9 mouse cellular contexts compared by ENCODE assay signal in the genomic region with DNA sequence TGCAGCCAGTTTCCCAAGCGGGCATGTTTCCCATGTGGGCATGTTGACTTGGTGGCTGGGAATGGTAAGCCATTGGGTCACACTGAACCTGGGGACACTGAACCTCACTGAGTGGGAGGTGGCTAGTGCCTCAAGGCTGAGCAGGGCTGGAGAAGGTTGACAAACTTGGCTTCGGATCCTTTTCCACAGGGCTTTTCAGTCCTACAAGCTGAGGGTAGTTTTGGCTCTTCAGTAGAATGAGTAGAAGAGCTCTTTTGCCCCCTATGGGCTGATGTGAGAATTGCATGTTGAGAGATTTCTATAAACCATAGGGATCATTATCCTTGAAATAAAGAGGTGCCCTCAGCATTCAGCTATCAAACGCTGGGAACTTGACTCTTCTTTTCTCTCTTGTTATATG. TPM values are rescaled to one million over a fixed set of nuclear protein-coding genes. Genes with fewer than 3 reads are reported as not detected.
A peak's percentile ranks its signal among the peaks of the same experiment; 100 is the strongest.
DNase-seq lines count a peak whose midpoint lies in the region; ATAC-seq and TF ChIP-seq lines count a peak whose summit lies in the region.
"Had no signal": no experiment of that assay in that cellular context is flagged by ENCODE, and none has a peak within 500 bp of the region (broad histone marks: within the 10 kb centered on the region; RNA-seq: fewer than 3 reads in every experiment).

No protein-coding gene starts in this region.

- no peak overlapping the region for H3K4me3 ChIP-seq in gastrocnemius, adult 2 months
- H3K4me3 ChIP-seq in heart, embryonic 16.5 days (ENCODE audit: low read length) = no peak overlapping the region
- no peak overlapping the region for H3K4me3 ChIP-seq in liver, postnatal 0 days (ENCODE audit: low read depth, low read length)
- H3K4me3 ChIP-seq in neural tube, embryonic 15.5 days (replicated peaks) = no peak overlapping the region
- H3K4me3 ChIP-seq: heart, embryonic 15.5 days had no signal

- no peak overlapping the region for H3K9ac ChIP-seq in heart, embryonic 16.5 days (ENCODE audit: low read length)
- H3K9ac ChIP-seq in liver, postnatal 0 days (replicated peaks) = no peak overlapping the region
- H3K9ac ChIP-seq in neural tube, embryonic 15.5 days (replicated peaks) = no peak overlapping the region
- H3K9ac ChIP-seq: heart, embryonic 15.5 days had no signal

- intact Hi-C loops in gastrocnemius, adult 2 months (cut with DNase I) = loop anchor here (1.0 to 5.0 kb wide), 2 partner anchors 56 to 387 kb away; a partner anchor contains a TSS

- no peaks in the 10 kb centered on the region for H3K36me3 ChIP-seq in heart, embryonic 16.5 days (ENCODE audit: control insufficient read depth, insufficient read depth)
- no peaks in the 10 kb centered on the region for H3K36me3 ChIP-seq in liver, postnatal 0 days (replicated peaks; ENCODE audit: insufficient read depth, low read length)
- no peaks in the 10 kb centered on the region for H3K36me3 ChIP-seq in neural tube, embryonic 15.5 days
- H3K36me3 ChIP-seq: heart, embryonic 15.5 days had no signal

- H3K4me1 ChIP-seq in heart, embryonic 16.5 days (ENCODE audit: control insufficient read depth, insufficient read depth, low read length) = no peaks in the 10 kb centered on the region
- H3K4me1 ChIP-seq in liver, postnatal 0 days (ENCODE audit: insufficient read depth) = no peaks in the 10 kb centered on the region
- no peaks in the 10 kb centered on the region for H3K4me1 ChIP-seq in neural tube, embryonic 15.5 days
- H3K4me1 ChIP-seq: heart, embryonic 15.5 days had no signal

- no peak for DNase-seq in gastrocnemius, adult 2 months
- no peak for DNase-seq in gastrocnemius, adult 8-10 months (ENCODE audit: low spot score in 2 of 2)
- DNase-seq in ZHBTc4 (ENCODE audit: low read depth, low spot score) = peak; percentile 76
- DNase-seq in kidney, postnatal 10 days = peak; percentile 63
- DNase-seq in liver, postnatal 0 days = peak; percentile 39

- ATAC-seq in common myeloid progenitor, adult 5-6 weeks (replicated peaks; ENCODE audit: low read depth, poor library complexity, severe bottlenecking) = peak; percentile 76
- ATAC-seq in heart, embryonic 16.5 days (replicated peaks; ENCODE audit: extremely low read depth, insufficient read depth, low FRiP score) = 0 out of 2 replicates have a peak, but pooled peaks have one; percentile 37
- ATAC-seq in liver, postnatal 0 days = peak; percentile 88
- 0 out of 2 replicates have a peak, but pooled peaks have one; percentile 41 for ATAC-seq in neural tube, embryonic 15.5 days (ENCODE audit: low FRiP score)

- H3K9me3 ChIP-seq in heart, embryonic 16.5 days (replicated peaks; ENCODE audit: control insufficient read depth, low read length) = no peaks in the 10 kb centered on the region
- no peaks in the 10 kb centered on the region for H3K9me3 ChIP-seq in liver, postnatal 0 days (ENCODE audit: low read length)
- H3K9me3 ChIP-seq in neural tube, embryonic 15.5 days (replicated peaks) = no peaks in the 10 kb centered on the region
- H3K9me3 ChIP-seq: heart, embryonic 15.5 days had no signal

- no peaks in the 10 kb centered on the region for H3K27me3 ChIP-seq in heart, embryonic 16.5 days (ENCODE audit: control insufficient read depth, insufficient read depth, low read length)
- no peaks in the 10 kb centered on the region for H3K27me3 ChIP-seq in liver, postnatal 0 days (ENCODE audit: insufficient read depth, low read length)
- no peaks in the 10 kb centered on the region for H3K27me3 ChIP-seq in neural tube, embryonic 15.5 days (replicated peaks)
- H3K27me3 ChIP-seq: heart, embryonic 15.5 days had no signal

- TF ChIP-seq CTCF in gastrocnemius, adult 2 months (IDR thresholded peaks at IDR 0.05) = peak; percentile 78
- peak; percentile 80 for TF ChIP-seq CTCF in liver, postnatal 0 days (IDR thresholded peaks at IDR 0.05; ENCODE audit: low read depth)

- H3K27ac ChIP-seq in gastrocnemius, adult 2 months = no peak overlapping the region
- H3K27ac ChIP-seq in heart, embryonic 16.5 days (ENCODE audit: low read length) = no peak overlapping the region
- H3K27ac ChIP-seq in liver, postnatal 0 days (ENCODE audit: low read depth) = no peak overlapping the region
- H3K27ac ChIP-seq in neural tube, embryonic 15.5 days (replicated peaks) = no peak overlapping the region
- H3K27ac ChIP-seq: heart, embryonic 15.5 days had no signal

- WGBS in heart, embryonic 16.5 days = 30% methylated on average over 3 of the region's 3 CpGs
- 27% methylated on average over 3 of the region's 3 CpGs for WGBS in liver, postnatal 0 days (ENCODE audit: insufficient replicate concordance)
- 38% methylated on average over 3 of the region's 3 CpGs for WGBS in neural tube, embryonic 15.5 days

- H3K4me2 ChIP-seq in heart, embryonic 16.5 days (ENCODE audit: low read depth, low read length) = no peak overlapping the region
- H3K4me2 ChIP-seq in liver, postnatal 0 days (ENCODE audit: low read depth, low read length) = no peak overlapping the region
- H3K4me2 ChIP-seq in neural tube, embryonic 15.5 days = no peak overlapping the region
- H3K4me2 ChIP-seq: heart, embryonic 15.5 days had no signal

- no peak for TF ChIP-seq EP300 in liver, postnatal 0 days (IDR thresholded peaks at IDR 0.05; ENCODE audit: low read depth)

RNA-seq across cellular contexts. Expression of a gene that starts 22.8 kb away (rescaled TPM):
- total RNA-seq in gastrocnemius, adult 2 months (2021) = not detected
- not detected for total RNA-seq in gastrocnemius, adult 8-10 months (2022)
- 0.49 and 0.82 TPM in 2 replicates for total RNA-seq in common myeloid progenitor, adult 5-6 weeks (2017)
- polyA plus RNA-seq in heart, embryonic 16.5 days (2015; fragmentation: Nextera tagmentation; extraction: Ambion mirVana) = 9.6 and 11.3 TPM in 2 replicates
- 0.97 and 1.2 TPM in 2 replicates for polyA plus RNA-seq in liver, postnatal 0 days (2015; fragmentation: Nextera tagmentation; extraction: Ambion mirVana)
- 1.2 and 2.6 TPM in 2 replicates for polyA plus RNA-seq in neural tube, embryonic 15.5 days (2015; fragmentation: Nextera tagmentation; extraction: Ambion mirVana)

RNA-seq across cellular contexts. Expression of a gene that starts 42.2 kb away (rescaled TPM):
- total RNA-seq in gastrocnemius, adult 2 months (2021) = not detected
- under 1 TPM in 1 of 4 experiments, not detected in 3; 0.05 TPM for total RNA-seq in gastrocnemius, adult 8-10 months (2022)
- not detected in 2 replicates for total RNA-seq in common myeloid progenitor, adult 5-6 weeks (2017)
- 2.9 and 6.0 TPM in 2 replicates for polyA plus RNA-seq in heart, embryonic 16.5 days (2015; fragmentation: Nextera tagmentation; extraction: Ambion mirVana)
- 0.41 and 0.43 TPM in 2 replicates for polyA plus RNA-seq in liver, postnatal 0 days (2015; fragmentation: Nextera tagmentation; extraction: Ambion mirVana)
- 11.7 TPM in 1 of 2 replicates, not detected in the other for polyA plus RNA-seq in neural tube, embryonic 15.5 days (2015; fragmentation: Nextera tagmentation; extraction: Ambion mirVana)

RNA-seq across cellular contexts. Expression of a gene that starts 57.0 kb away (rescaled TPM):
- 10 to 100 TPM; 11.0 to 16.2 TPM for total RNA-seq in gastrocnemius, adult 2 months (2021)
- total RNA-seq in gastrocnemius, adult 8-10 months (2022) = 10 to 100 TPM; 13.1 to 16.0 (median 14.2) TPM
- total RNA-seq in common myeloid progenitor, adult 5-6 weeks (2017) = 35.3 and 38.8 TPM in 2 replicates
- polyA plus RNA-seq in heart, embryonic 16.5 days (2015; fragmentation: Nextera tagmentation; extraction: Ambion mirVana) = 5.5 and 5.6 TPM in 2 replicates
- 18.9 and 20.4 TPM in 2 replicates for polyA plus RNA-seq in liver, postnatal 0 days (2015; fragmentation: Nextera tagmentation; extraction: Ambion mirVana)
- polyA plus RNA-seq in neural tube, embryonic 15.5 days (2015; fragmentation: Nextera tagmentation; extraction: Ambion mirVana) = 13.9 and 19.4 TPM in 2 replicates

Comparison
In these comparisons a context has a peak if more than half of its experiments do, and no peak if none do; other contexts are left out.
1. DNase-seq: peak in ZHBTc4 (single experiment), kidney, postnatal 10 days (single experiment) and liver, postnatal 0 days (single experiment); none in gastrocnemius, adult 2 months (single experiment) and gastrocnemius, adult 8-10 months (0 of 2).
2. ATAC-seq: peak in every context shown above with its lines; median percentile 88 in liver, postnatal 0 days; 76 in common myeloid progenitor, adult 5-6 weeks; 41 in neural tube, embryonic 15.5 days; 37 in heart, embryonic 16.5 days.